Mouse (Mus musculus): ENCODE data around the gene Ror1. TPM values are rescaled to one million over a fixed set of nuclear protein-coding genes. Genes with fewer than 3 reads are reported as not detected.

Gene Ror1
- polyA plus RNA-seq, 1 experiment from 2014 or later, result 0.37 TPM

GRCm38 (mm10) chr4:100300171-100300570 lies 204.6 kb downstream of the Ror1 start:
- Histone ChIP-seq H3K4me2 (ENCODE audit: low read depth, low read length) (no peak overlapping the region), H3K4me1 (ENCODE audit: control insufficient read depth, low read depth, low read length) (no peaks in the 10 kb centered on the region; the same call in 1 of the 2 replicates), H3K9ac (ENCODE audit: low read depth, low read length) (no peak overlapping the region), H3K27ac (ENCODE audit: low read length) (no peak overlapping the region), H3K4me3 (ENCODE audit: low read depth, low read length) (no peak overlapping the region), H3K9me3 (replicated peaks; ENCODE audit: control insufficient read depth, low read length) (no peaks in the 10 kb centered on the region), H3K27me3 (ENCODE audit: control insufficient read depth, insufficient read depth, low read depth, low read length) (no peaks in the 10 kb centered on the region), H3K36me3 (ENCODE audit: control insufficient read depth, insufficient read depth) (no peaks in the 10 kb centered on the region)
- no peak for ATAC-seq (ENCODE audit: low read depth)
- WGBS (ENCODE audit: insufficient replicate concordance), result 61% methylated on average over 5 of the region's 5 CpGs

GRCm38 (mm10) chr4:100301423-100301822 lies 205.8 kb downstream of the Ror1 start:
- Histone ChIP-seq H3K36me3 (ENCODE audit: control insufficient read depth, insufficient read depth) (no peaks in the 10 kb centered on the region), H3K27ac (ENCODE audit: low read length) (no peak overlapping the region), H3K9ac (ENCODE audit: low read depth, low read length) (no peak overlapping the region), H3K4me2 (ENCODE audit: low read depth, low read length) (no peak overlapping the region), H3K4me3 (ENCODE audit: low read depth, low read length) (no peak overlapping the region), H3K9me3 (replicated peaks; ENCODE audit: control insufficient read depth, low read length) (no peaks in the 10 kb centered on the region), H3K27me3 (ENCODE audit: control insufficient read depth, insufficient read depth, low read depth, low read length) (no peaks in the 10 kb centered on the region), H3K4me1 (ENCODE audit: control insufficient read depth, low read depth, low read length) (no peaks in the 10 kb centered on the region; the same call in 1 of the 2 replicates)
- no peak for ATAC-seq (ENCODE audit: low read depth)
- 60% methylated on average over 1 of the region's 1 CpGs for WGBS (ENCODE audit: insufficient replicate concordance)

GRCm38 (mm10) chr4:100307365-100307764 lies 211.8 kb downstream of the Ror1 start:
- H3K4me3 ChIP-seq (ENCODE audit: low read depth, low read length), result no peak overlapping the region
- no peak overlapping the region for H3K9ac ChIP-seq (ENCODE audit: low read depth, low read length)
- H3K27ac ChIP-seq (ENCODE audit: low read length), result no peak overlapping the region
- no peaks in the 10 kb centered on the region for H3K9me3 ChIP-seq (replicated peaks; ENCODE audit: control insufficient read depth, low read length)
- WGBS (ENCODE audit: insufficient replicate concordance), result 50% methylated on average over 4 of the region's 4 CpGs
- ATAC-seq (ENCODE audit: low read depth), result no peak
- no peaks in the 10 kb centered on the region for H3K27me3 ChIP-seq (ENCODE audit: control insufficient read depth, insufficient read depth, low read depth, low read length)
- no peaks in the 10 kb centered on the region for H3K4me1 ChIP-seq (ENCODE audit: control insufficient read depth, low read depth, low read length)
- no peaks in the 10 kb centered on the region for H3K36me3 ChIP-seq (ENCODE audit: control insufficient read depth, insufficient read depth)
- no peak overlapping the region for H3K4me2 ChIP-seq (ENCODE audit: low read depth, low read length)

- H3K4me3 ChIP-seq (ENCODE audit: low read depth, low read length), result no peak overlapping the region
- no peak overlapping the region for H3K27ac ChIP-seq (ENCODE audit: low read length)
- no peak overlapping the region for H3K9ac ChIP-seq (ENCODE audit: low read depth, low read length)
- H3K4me1 ChIP-seq (ENCODE audit: control insufficient read depth, low read depth, low read length), result no peaks in the 10 kb centered on the region
- 64% methylated on average over 10 of the region's 10 CpGs for WGBS (ENCODE audit: insufficient replicate concordance)
- no peak for ATAC-seq (ENCODE audit: low read depth)
- H3K4me2 ChIP-seq (ENCODE audit: low read depth, low read length), result no peak overlapping the region
- H3K9me3 ChIP-seq (replicated peaks; ENCODE audit: control insufficient read depth, low read length), result no peaks in the 10 kb centered on the region
- H3K27me3 ChIP-seq (ENCODE audit: control insufficient read depth, insufficient read depth, low read depth, low read length), result no peaks in the 10 kb centered on the region
- H3K36me3 ChIP-seq (ENCODE audit: control insufficient read depth, insufficient read depth), result no peaks in the 10 kb centered on the region
Measured at GRCm38 (mm10) chr4:100311775-100312537, 216.4 kb downstream of the Ror1 start.

GRCm38 (mm10) chr4:100315066-100315465 lies 219.5 kb downstream of the Ror1 start:
- H3K27ac ChIP-seq (ENCODE audit: low read length), result no peak overlapping the region
- no peak overlapping the region for H3K9ac ChIP-seq (ENCODE audit: low read depth, low read length)
- 50% methylated on average over 1 of the region's 1 CpGs for WGBS (ENCODE audit: insufficient replicate concordance)
- H3K4me2 ChIP-seq (ENCODE audit: low read depth, low read length), result no peak overlapping the region
- ATAC-seq (ENCODE audit: low read depth), result no peak
- no peak overlapping the region for H3K4me3 ChIP-seq (ENCODE audit: low read depth, low read length)
- no peaks in the 10 kb centered on the region for H3K4me1 ChIP-seq (ENCODE audit: control insufficient read depth, low read depth, low read length)
- H3K27me3 ChIP-seq (ENCODE audit: control insufficient read depth, insufficient read depth, low read depth, low read length), result no peaks in the 10 kb centered on the region
- no peaks in the 10 kb centered on the region for H3K9me3 ChIP-seq (replicated peaks; ENCODE audit: control insufficient read depth, low read length)
- H3K36me3 ChIP-seq (ENCODE audit: control insufficient read depth, insufficient read depth), result no peaks in the 10 kb centered on the region

- no peak overlapping the region for H3K4me3 ChIP-seq (ENCODE audit: low read depth, low read length)
- WGBS (ENCODE audit: insufficient replicate concordance), result 48% methylated on average over 6 of the region's 6 CpGs
- no peak overlapping the region for H3K4me2 ChIP-seq (ENCODE audit: low read depth, low read length)
- H3K27ac ChIP-seq (ENCODE audit: low read length), result no peak overlapping the region
- no peaks in the 10 kb centered on the region for H3K27me3 ChIP-seq (ENCODE audit: control insufficient read depth, insufficient read depth, low read depth, low read length)
- ATAC-seq (ENCODE audit: low read depth), result peak; percentile 73
- no peaks in the 10 kb centered on the region; the same call in 1 of the 2 replicates for H3K4me1 ChIP-seq (ENCODE audit: control insufficient read depth, low read depth, low read length)
- H3K36me3 ChIP-seq (ENCODE audit: control insufficient read depth, insufficient read depth), result no peaks in the 10 kb centered on the region
- H3K9me3 ChIP-seq (replicated peaks; ENCODE audit: control insufficient read depth, low read length), result no peaks in the 10 kb centered on the region
- no peak overlapping the region for H3K9ac ChIP-seq (ENCODE audit: low read depth, low read length)
Measured at GRCm38 (mm10) chr4:100321758-100322157, 226.2 kb downstream of the Ror1 start.

- H3K4me1 ChIP-seq (ENCODE audit: control insufficient read depth, low read depth, low read length), result no peaks in the 10 kb centered on the region; the same call in 1 of the 2 replicates
- no peaks in the 10 kb centered on the region for H3K36me3 ChIP-seq (ENCODE audit: control insufficient read depth, insufficient read depth)
- H3K4me2 ChIP-seq (ENCODE audit: low read depth, low read length), result no peak overlapping the region
- H3K9me3 ChIP-seq (replicated peaks; ENCODE audit: control insufficient read depth, low read length), result no peaks in the 10 kb centered on the region
- no peak for ATAC-seq (ENCODE audit: low read depth)
- H3K4me3 ChIP-seq (ENCODE audit: low read depth, low read length), result no peak overlapping the region
- WGBS (ENCODE audit: insufficient replicate concordance), result 71% methylated on average over 14 of the region's 14 CpGs
- H3K27me3 ChIP-seq (ENCODE audit: control insufficient read depth, insufficient read depth, low read depth, low read length), result no peaks in the 10 kb centered on the region
- H3K27ac ChIP-seq (ENCODE audit: low read length), result no peak overlapping the region
- H3K9ac ChIP-seq (ENCODE audit: low read depth, low read length), result no peak overlapping the region
Measured at GRCm38 (mm10) chr4:100324719-100325515, 229.3 kb downstream of the Ror1 start.

- no peak for ATAC-seq (ENCODE audit: low read depth)
- no peak overlapping the region for H3K9ac ChIP-seq (ENCODE audit: low read depth, low read length)
- H3K4me2 ChIP-seq (ENCODE audit: low read depth, low read length), result no peak overlapping the region
- no peaks in the 10 kb centered on the region for H3K36me3 ChIP-seq (ENCODE audit: control insufficient read depth, insufficient read depth)
- no peak overlapping the region for H3K4me3 ChIP-seq (ENCODE audit: low read depth, low read length)
- H3K9me3 ChIP-seq (replicated peaks; ENCODE audit: control insufficient read depth, low read length), result no peaks in the 10 kb centered on the region
- no peaks in the 10 kb centered on the region for H3K27me3 ChIP-seq (ENCODE audit: control insufficient read depth, insufficient read depth, low read depth, low read length)
- no peaks in the 10 kb centered on the region for H3K4me1 ChIP-seq (ENCODE audit: control insufficient read depth, low read depth, low read length)
- H3K27ac ChIP-seq (ENCODE audit: low read length), result no peak overlapping the region
- WGBS (ENCODE audit: insufficient replicate concordance), result 36% methylated on average over 4 of the region's 4 CpGs
Measured at GRCm38 (mm10) chr4:100328361-100328970, 232.9 kb downstream of the Ror1 start.

- H3K9ac ChIP-seq (ENCODE audit: low read depth, low read length), result no peak overlapping the region
- no peak for ATAC-seq (ENCODE audit: low read depth)
- H3K4me1 ChIP-seq (ENCODE audit: control insufficient read depth, low read depth, low read length), result no peaks in the 10 kb centered on the region
- 70% methylated on average over 2 of the region's 2 CpGs for WGBS (ENCODE audit: insufficient replicate concordance)
- no peaks in the 10 kb centered on the region for H3K27me3 ChIP-seq (ENCODE audit: control insufficient read depth, insufficient read depth, low read depth, low read length)
- H3K36me3 ChIP-seq (ENCODE audit: control insufficient read depth, insufficient read depth), result no peaks in the 10 kb centered on the region
- H3K4me2 ChIP-seq (ENCODE audit: low read depth, low read length), result no peak overlapping the region
- H3K27ac ChIP-seq (ENCODE audit: low read length), result no peak overlapping the region
- H3K4me3 ChIP-seq (ENCODE audit: low read depth, low read length), result no peak overlapping the region
- H3K9me3 ChIP-seq (replicated peaks; ENCODE audit: control insufficient read depth, low read length), result no peaks in the 10 kb centered on the region
Measured at GRCm38 (mm10) chr4:100335168-100335567, 239.6 kb downstream of the Ror1 start.

Measured in liver, embryonic 16.5 days (tissue).